Mouse (Mus musculus) lung, embryonic 14.5 days (tissue): ENCODE measurements around the gene Dhh. TPM values are rescaled to one million over a fixed set of nuclear protein-coding genes. Genes with fewer than 3 reads are reported as not detected.
A peak's percentile ranks its signal among the peaks of the same experiment; 100 is the strongest.
"Not testable (repeated sequence)": the region's sequence is repeated elsewhere in the genome, so short reads cannot be mapped to it uniquely, and the experiment has no call there.

Source experiments
- ATAC-seq: fragments of 200-750 bp; cut with Nextera tagmentation; 2 replicates; pipeline ENCODE4 v1.8.0; 2017; ENCODE audit warnings: mild to moderate bottlenecking, moderate TSS enrichment, moderate library complexity; ENCODE audit not compliant: insufficient read depth
- DNase-seq: peaks from one replicate; pipeline ENCODE4 v3.0.0-alpha.2; 2015
- H3K27ac ChIP-seq: fragments of 300-500 bp; sonication (generic); 2 replicates; pipeline ENCODE4 v1.5.1; 2014; ENCODE audit warnings: low read depth, mild to moderate bottlenecking, moderate library complexity
- H3K27me3 ChIP-seq: fragments of 300-500 bp; sonication (generic); 2 replicates; pipeline ENCODE4 v1.6.1; 2014; ENCODE audit warnings: low read length, control low read depth; ENCODE audit not compliant: insufficient read depth
- H3K36me3 ChIP-seq: fragments of 300-500 bp; sonication (generic); 2 replicates; pipeline ENCODE4 v1.6.1; 2014; ENCODE audit warnings: control low read depth; ENCODE audit not compliant: insufficient read depth
- H3K4me1 ChIP-seq: fragments of 300-500 bp; sonication (generic); 2 replicates; pipeline ENCODE4 v1.6.1; 2014; ENCODE audit warnings: antibody characterized with exemption, control low read depth; ENCODE audit not compliant: insufficient read depth
- H3K4me2 ChIP-seq: fragments of 300-500 bp; sonication (generic); 2 replicates; pipeline ENCODE4 v1.6.1; 2014; ENCODE audit warnings: mild to moderate bottlenecking
- H3K4me3 ChIP-seq: fragments of 300-500 bp; sonication (generic); 2 replicates; pipeline ENCODE4 v1.5.1; 2014; ENCODE audit warnings: low read depth, low read length
- H3K9ac ChIP-seq: fragments of 300-500 bp; sonication (generic); 2 replicates; pipeline ENCODE4 v1.6.1; 2014
- H3K9me3 ChIP-seq: fragments of 300-500 bp; sonication (generic); 2 replicates; pipeline ENCODE4 v1.6.1; 2016; ENCODE audit warnings: low read depth, low read length, control low read depth
- CTCF ChIP-seq: IDR thresholded peaks from 2 replicates; pipeline ENCODE4 v1.5.1; 2016; ENCODE audit warnings: antibody characterized with exemption, low read depth
- WGBS: fragments of 180-500 bp; shearing (Covaris S2); extraction: QIAGEN DNeasy Blood & Tissue Kit; methylation state at CpG from one replicate; pipeline ENCODE4 v1.1.7; 2014; 5-methylcytosine and 5-hydroxymethylcytosine counted together
- polyA plus RNA-seq: library from polyadenylated mRNA; unstranded; fragments of >200 nt; fragmentation: Nextera tagmentation; extraction: Ambion mirVana; gene quantifications from 2 replicates; pipeline ENCODE4 v1.2.1, GENCODE M21; 2014

Dhh gene
- polyA plus RNA-seq, 1 experiment from 2014 or later: 1.0 TPM

GRCm38 (mm10) chr15:98933833-98934216 lies 35.5 kb upstream of the Dhh start:
- peak overlapping the region; percentile 99 for H3K4me2 ChIP-seq
- peak; percentile 100 for DNase-seq
- no peak for TF ChIP-seq CTCF
- peak; percentile 83 for ATAC-seq
- peak overlapping the region; percentile 99 for H3K27ac ChIP-seq
- H3K27me3 ChIP-seq: no peaks in the 10 kb centered on the region
- H3K36me3 ChIP-seq: peaks cover 18% of the 10 kb centered on the region
- H3K9ac ChIP-seq: peak overlapping the region; percentile 92
- under 1% methylated on average over 35 of the region's 35 CpGs for WGBS
- H3K4me3 ChIP-seq: peak overlapping the region; percentile 66
- no peaks in the 10 kb centered on the region for H3K9me3 ChIP-seq
- H3K4me1 ChIP-seq: peaks cover 5% of the 10 kb centered on the region; the same call in 1 of the 2 replicates

DNA sequence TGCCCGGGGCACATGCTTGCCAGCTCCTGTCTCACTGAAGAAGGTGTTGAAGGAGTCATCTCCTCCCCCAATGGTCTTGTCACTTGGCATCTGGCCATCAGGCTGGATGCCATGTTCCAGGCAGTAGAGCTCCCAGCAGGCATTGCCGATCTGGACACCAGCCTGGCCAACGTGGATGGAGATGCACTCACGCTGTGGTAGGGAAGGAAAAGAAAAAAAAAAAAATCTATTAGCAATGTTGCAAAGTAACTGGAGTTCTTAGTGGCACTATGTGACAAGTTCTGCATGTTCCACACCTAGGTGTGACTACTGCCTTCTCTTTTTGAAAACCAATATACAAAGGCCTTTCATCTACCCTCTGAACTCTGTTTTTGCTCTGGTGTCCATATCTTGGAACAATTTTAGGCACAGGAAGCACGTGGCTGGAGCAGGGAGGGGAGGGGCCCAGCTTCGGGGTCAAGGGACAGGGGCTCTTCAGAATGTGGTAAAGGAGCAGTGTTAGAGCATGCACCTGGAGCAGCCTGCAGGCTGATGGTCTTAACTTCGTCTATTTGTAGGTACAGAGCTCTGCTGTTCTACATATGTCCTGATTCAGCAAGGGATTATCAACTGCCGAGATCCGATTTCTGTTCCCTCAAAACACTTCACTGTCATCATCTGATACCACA lies 34.8 kb upstream of the Dhh start:
- Histone ChIP-seq H3K4me2 (peak overlapping the region; percentile 99), H3K4me3 (peak overlapping the region; percentile 66), H3K27ac (peak overlapping the region; percentile 99), H3K9ac (peak overlapping the region; percentile 92), H3K36me3 (peaks cover 18% of the 10 kb centered on the region)
- ATAC-seq, H3K9me3 ChIP-seq, H3K4me1 ChIP-seq, H3K27me3 ChIP-seq: not testable (repeated sequence)
- DNase-seq: peak; percentile 44
- WGBS: 5% methylated on average over 8 of the region's 9 CpGs

GRCm38 (mm10) chr15:98930998-98931397 lies 32.7 kb upstream of the Dhh start:
- Histone ChIP-seq H3K4me2 (no peak overlapping the region), H3K27ac (no peak overlapping the region), H3K4me1 (peaks cover 5% of the 10 kb centered on the region; the same call in 1 of the 2 replicates), H3K9ac (no peak overlapping the region), H3K4me3 (no peak overlapping the region), H3K9me3 (no peaks in the 10 kb centered on the region), H3K36me3 (peaks cover 18% of the 10 kb centered on the region), H3K27me3 (no peaks in the 10 kb centered on the region)
- TF ChIP-seq CTCF: no peak
- DNase-seq: peak; percentile 19
- no peak for ATAC-seq
- WGBS: 76% methylated on average over 3 of the region's 3 CpGs

DNA sequence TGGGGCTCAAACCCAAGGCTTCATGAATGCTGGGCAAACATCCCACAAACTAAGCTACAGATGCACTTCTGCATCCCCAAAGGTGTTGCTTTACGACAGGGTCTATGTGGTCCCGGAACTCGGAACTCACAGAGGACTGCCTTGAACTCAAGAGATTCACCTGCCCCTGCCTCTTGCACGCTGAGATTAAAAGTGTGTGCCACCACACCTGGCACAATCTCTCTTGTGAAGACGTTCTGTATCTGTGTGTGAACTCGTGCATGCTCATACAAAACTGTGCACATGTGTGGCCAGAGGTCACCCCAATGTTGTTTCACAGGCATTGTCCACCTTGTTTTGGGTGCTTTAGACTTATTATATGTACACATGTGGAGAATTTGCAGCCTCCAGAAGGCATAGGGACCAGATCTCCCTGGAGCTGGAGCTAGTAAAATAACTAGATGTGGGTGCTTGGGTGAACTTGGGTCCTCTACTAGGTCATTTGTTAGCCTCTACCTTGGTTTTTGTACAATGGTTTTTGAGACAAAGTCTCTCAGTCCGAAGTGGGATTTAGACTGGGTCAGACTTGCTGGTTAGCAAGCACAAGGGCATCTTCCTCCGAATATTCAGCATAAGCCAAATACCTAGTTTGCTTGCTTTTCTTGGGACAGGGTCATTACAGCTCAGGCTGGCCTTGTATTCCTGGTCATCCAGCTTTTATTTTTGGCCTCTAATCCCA lies 31.8 kb upstream of the Dhh start:
- 0 out of 2 replicates have a peak overlapping the region, but pooled peaks have one; percentile 13 for H3K9ac ChIP-seq
- no peak overlapping the region for H3K27ac ChIP-seq
- H3K4me2 ChIP-seq: no peak overlapping the region
- no peaks in the 10 kb centered on the region for H3K27me3 ChIP-seq
- ATAC-seq (no peak), DNase-seq (no peak)
- TF ChIP-seq CTCF: no peak
- 37% methylated on average over 8 of the region's 8 CpGs for WGBS
- H3K4me1 ChIP-seq: peaks cover 1% of the 10 kb centered on the region; the same call in 1 of the 2 replicates
- no peak overlapping the region for H3K4me3 ChIP-seq
- H3K36me3 ChIP-seq: peaks cover 18% of the 10 kb centered on the region
- no peaks in the 10 kb centered on the region for H3K9me3 ChIP-seq

GRCm38 (mm10) chr15:98928598-98929240 lies 30.4 kb upstream of the Dhh start:
- H3K36me3 ChIP-seq: peaks cover 18% of the 10 kb centered on the region
- H3K4me3 ChIP-seq: no peak overlapping the region
- no peaks in the 10 kb centered on the region for H3K27me3 ChIP-seq
- no peak overlapping the region for H3K9ac ChIP-seq
- DNase-seq: peak; percentile 90
- peak; percentile 69 for ATAC-seq
- no peaks in the 10 kb centered on the region for H3K9me3 ChIP-seq
- TF ChIP-seq CTCF: peak; percentile 81
- WGBS: 13% methylated on average over 13 of the region's 13 CpGs
- H3K4me1 ChIP-seq: no peaks in the 10 kb centered on the region
- H3K4me2 ChIP-seq: 0 out of 2 replicates have a peak overlapping the region, but pooled peaks have one; percentile 15
- H3K27ac ChIP-seq: no peak overlapping the region

GRCm38 (mm10) chr15:98927566-98927965 lies 29.2 kb upstream of the Dhh start:
- Histone ChIP-seq H3K27me3 (no peaks in the 10 kb centered on the region), H3K27ac (no peak overlapping the region), H3K4me1 (no peaks in the 10 kb centered on the region), H3K4me2 (no peak overlapping the region), H3K4me3 (no peak overlapping the region), H3K36me3 (peaks cover 13% of the 10 kb centered on the region), H3K9ac (no peak overlapping the region), H3K9me3 (no peaks in the 10 kb centered on the region)
- WGBS: 79% methylated on average over 5 of the region's 5 CpGs
- TF ChIP-seq CTCF: no peak
- DNase-seq (no peak), ATAC-seq (no peak)

GRCm38 (mm10) chr15:98924682-98925081 lies 26.3 kb upstream of the Dhh start:
- H3K4me3 ChIP-seq: no peak overlapping the region
- TF ChIP-seq CTCF: no peak
- no peak for ATAC-seq
- H3K27me3 ChIP-seq: no peaks in the 10 kb centered on the region
- DNase-seq: no peak
- H3K9ac ChIP-seq: no peak overlapping the region
- no peaks in the 10 kb centered on the region for H3K9me3 ChIP-seq
- no peak overlapping the region for H3K27ac ChIP-seq
- no peaks in the 10 kb centered on the region for H3K36me3 ChIP-seq
- no peak overlapping the region for H3K4me2 ChIP-seq
- WGBS: 54% methylated on average over 3 of the region's 3 CpGs
- no peaks in the 10 kb centered on the region for H3K4me1 ChIP-seq
